8 mouse cellular contexts compared by ENCODE assay signal in the genomic region with DNA sequence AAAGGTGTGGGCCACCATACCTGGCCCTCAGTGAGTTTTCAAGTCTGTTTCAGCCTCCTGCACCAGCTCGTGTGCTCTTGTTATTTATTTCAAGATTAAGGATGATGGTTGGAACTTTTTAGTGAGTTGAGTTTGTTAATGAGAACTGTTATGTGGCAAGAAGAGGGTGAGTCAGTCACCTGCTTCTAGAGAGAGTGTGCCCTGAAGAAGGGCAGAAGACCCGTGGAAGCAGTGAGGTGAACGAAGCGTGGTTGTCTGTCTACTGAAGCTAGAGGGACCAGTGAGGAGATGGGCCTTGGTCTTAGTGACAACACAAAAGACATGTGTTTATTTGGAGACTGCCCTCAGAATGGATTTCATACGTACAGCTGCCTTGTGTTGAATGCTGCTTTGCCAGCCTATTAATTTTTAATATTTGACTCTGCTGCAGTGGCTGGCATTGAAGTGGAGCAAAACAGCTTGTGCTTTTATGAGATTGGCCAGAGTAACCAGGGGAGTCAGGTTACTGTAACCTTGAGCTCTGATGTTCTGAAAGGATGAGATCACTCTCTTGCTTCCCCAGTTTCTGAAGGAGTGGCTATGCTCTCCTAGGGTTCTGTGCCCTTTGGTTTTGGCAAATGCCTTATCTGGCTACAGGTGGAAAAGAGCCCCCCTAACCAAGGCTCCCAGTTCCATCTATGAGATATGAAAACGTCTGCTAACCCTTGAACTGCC. TPM values are rescaled to one million over a fixed set of nuclear protein-coding genes. Genes with fewer than 3 reads are reported as not detected.
DNase-seq lines count a peak whose midpoint lies in the region; ATAC-seq and TF ChIP-seq lines count a peak whose summit lies in the region.

No protein-coding gene starts in this region.

- TF ChIP-seq POLR2A in kidney, adult 2 months (IDR thresholded peaks at IDR 0.05; ENCODE audit: low read depth, low read length), result no peak

- peak; percentile 68 for DNase-seq in adrenal gland, adult 2 months
- DNase-seq in adrenal gland, postnatal 25 days, result no peak
- DNase-seq in lung, postnatal 0 days (ENCODE audit: low spot score), result peak; percentile 52
- no peak for DNase-seq in lung, postnatal 14 days
- DNase-seq in kidney, adult 2 months, result peak; percentile 62
- no peak for DNase-seq in cerebellum, adult 11 months

- 48% methylated on average over 6 of the region's 6 CpGs for WGBS in lung, postnatal 0 days
- 39% methylated on average over 6 of the region's 6 CpGs for WGBS in kidney, adult 2 months
- 84% methylated on average over 6 of the region's 6 CpGs for WGBS in neural tube, embryonic 14.5 days

- H3K4me1 ChIP-seq in lung, postnatal 0 days (ENCODE audit: insufficient read depth, low read depth, low read length), result no peaks in the 10 kb centered on the region
- H3K4me1 ChIP-seq in kidney, adult 2 months (ENCODE audit: control insufficient read depth, insufficient read depth, low read length), result peaks cover 14% of the 10 kb centered on the region
- no peaks in the 10 kb centered on the region for H3K4me1 ChIP-seq in neural tube, embryonic 14.5 days (ENCODE audit: control insufficient read depth, insufficient read depth, low read length)

- H3K27ac ChIP-seq in lung, postnatal 0 days (ENCODE audit: low read length), result no peak overlapping the region
- H3K27ac ChIP-seq in kidney, adult 2 months (ENCODE audit: insufficient read depth, low read depth, low read length), result peak overlapping the region; percentile 85
- H3K27ac ChIP-seq in neural tube, embryonic 14.5 days (ENCODE audit: low read depth, low read length), result peak overlapping the region; percentile 22; the same call in 1 of the 2 replicates

- no peak for TF ChIP-seq CTCF in lung, postnatal 0 days (IDR thresholded peaks at IDR 0.05)
- no peak for TF ChIP-seq CTCF in kidney, adult 2 months (conservative IDR thresholded peaks at IDR 0.05; ENCODE audit: insufficient read depth, insufficient read length, low read depth, low read length)

- H3K36me3 ChIP-seq in lung, postnatal 0 days (ENCODE audit: insufficient read depth, low read length), result no peaks in the 10 kb centered on the region
- H3K36me3 ChIP-seq in kidney, adult 2 months (ENCODE audit: control insufficient read depth, insufficient read depth, low read length), result no peaks in the 10 kb centered on the region
- no peaks in the 10 kb centered on the region for H3K36me3 ChIP-seq in neural tube, embryonic 14.5 days (ENCODE audit: control insufficient read depth, insufficient read depth, low read length)

- no peak overlapping the region for H3K4me2 ChIP-seq in lung, postnatal 0 days (replicated peaks; ENCODE audit: low read depth, low read length)
- no peak overlapping the region for H3K4me2 ChIP-seq in neural tube, embryonic 14.5 days (ENCODE audit: low read depth, low read length)

- no peaks in the 10 kb centered on the region for H3K9me3 ChIP-seq in lung, postnatal 0 days (ENCODE audit: low read length)
- H3K9me3 ChIP-seq in neural tube, embryonic 14.5 days (ENCODE audit: control insufficient read depth, low read length), result no peaks in the 10 kb centered on the region

- H3K4me3 ChIP-seq in lung, postnatal 0 days (ENCODE audit: low read depth, low read length), result no peak overlapping the region
- no peak overlapping the region for H3K4me3 ChIP-seq in kidney, adult 2 months (ENCODE audit: insufficient read depth, low read depth, low read length)
- H3K4me3 ChIP-seq in neural tube, embryonic 14.5 days (ENCODE audit: low read depth, low read length), result no peak overlapping the region

- ATAC-seq in lung, postnatal 0 days, result peak; percentile 44
- no peak for ATAC-seq in neural tube, embryonic 14.5 days (ENCODE audit: low read depth)
- ATAC-seq in erythroid progenitor cell, adult 5-6 weeks (replicated peaks; ENCODE audit: low FRiP score, poor library complexity, severe bottlenecking), result no peak

- TF ChIP-seq EP300 in lung, postnatal 0 days (IDR thresholded peaks at IDR 0.05), result no peak

- H3K9ac ChIP-seq in lung, postnatal 0 days (replicated peaks; ENCODE audit: low read depth), result no peak overlapping the region
- H3K9ac ChIP-seq in neural tube, embryonic 14.5 days (replicated peaks; ENCODE audit: low read depth, low read length), result no peak overlapping the region

- no peaks in the 10 kb centered on the region for H3K27me3 ChIP-seq in lung, postnatal 0 days (replicated peaks; ENCODE audit: insufficient read depth, low read length)
- no peaks in the 10 kb centered on the region for H3K27me3 ChIP-seq in kidney, adult 2 months (replicated peaks; ENCODE audit: control insufficient read depth, insufficient read depth, low read length)
- H3K27me3 ChIP-seq in neural tube, embryonic 14.5 days (ENCODE audit: control insufficient read depth, insufficient read depth, low read length), result no peaks in the 10 kb centered on the region

RNA-seq across cellular contexts. Expression of a gene that starts 36.7 kb away (rescaled TPM):
- 100 to 1,000 TPM in 1 of 2 experiments, 10 to 100 TPM in 1; 97.0 to 100 TPM for total RNA-seq in adrenal gland, adult 2 months (2021)
- 23.0 and 30.3 TPM in 2 replicates for polyA plus RNA-seq in adrenal gland, adult 2 months (2012; rRNA removed)
- 93.8 and 99.7 TPM in 2 replicates for total RNA-seq in adrenal gland, postnatal 25 days (2021)
- 5.5 and 6.3 TPM in 2 replicates for polyA plus RNA-seq in lung, postnatal 0 days (2015; fragmentation: Nextera tagmentation; extraction: Ambion mirVana)
- polyA plus RNA-seq in kidney, adult 2 months (2012; rRNA removed), result 28.9 and 30.6 TPM in 2 replicates
- polyA plus RNA-seq in neural tube, embryonic 14.5 days (2014; fragmentation: Nextera tagmentation; extraction: Ambion mirVana), result 47.2 and 53.6 TPM in 2 replicates
- total RNA-seq in erythroid progenitor cell, adult 5-6 weeks (2015; ENCODE audit: low replicate concordance), result 18.4 and 39.4 TPM in 2 replicates
- 10.5 and 15.8 TPM in 2 replicates for total RNA-seq in erythroid progenitor cell, adult 5-6 weeks (2017; ENCODE audit: low replicate concordance)

Comparison
In these comparisons a context has a peak if more than half of its experiments do, and no peak if none do; other contexts are left out.
1. DNase-seq: peak in adrenal gland, adult 2 months (single experiment), lung, postnatal 0 days (single experiment) and kidney, adult 2 months (single experiment); none in adrenal gland, postnatal 25 days (single experiment), lung, postnatal 14 days (single experiment) and cerebellum, adult 11 months (single experiment).